Mouse (Mus musculus) neural tube, embryonic 11.5 days (tissue): ENCODE measurements around the gene Rxfp3. TPM values are rescaled to one million over a fixed set of nuclear protein-coding genes. Genes with fewer than 3 reads are reported as not detected.

Source experiments
- ATAC-seq: fragments of 200-750 bp; cut with Nextera tagmentation; 2 replicates; pipeline ENCODE4 v1.8.0; 2017; ENCODE audit warnings: moderate number of reproducible peaks, mild to moderate bottlenecking, moderate TSS enrichment, moderate library complexity; ENCODE audit not compliant: insufficient read depth, low FRiP score, low TSS enrichment
- DNase-seq: peaks from one replicate; pipeline ENCODE4 v3.0.0-alpha.2; 2015; ENCODE audit warnings: low spot score
- H3K27ac ChIP-seq: fragments of 300-500 bp; sonication (generic); 2 replicates; pipeline ENCODE4 v1.5.1; 2014; ENCODE audit warnings: low read depth, mild to moderate bottlenecking, low read length
- H3K27me3 ChIP-seq: fragments of 300-500 bp; sonication (generic); 2 replicates; pipeline ENCODE4 v1.6.1; 2014; ENCODE audit warnings: mild to moderate bottlenecking, low read length, mixed read lengths; ENCODE audit not compliant: control insufficient read depth, insufficient read depth
- H3K36me3 ChIP-seq: fragments of 300-500 bp; sonication (generic); 2 replicates; pipeline ENCODE4 v1.6.1; 2014; ENCODE audit warnings: mild to moderate bottlenecking, low read length, moderate library complexity, mixed read lengths; ENCODE audit not compliant: control insufficient read depth, insufficient read depth
- H3K4me1 ChIP-seq: fragments of 300-500 bp; sonication (generic); 2 replicates; pipeline ENCODE4 v1.6.1; 2014; ENCODE audit warnings: low read length, mixed read lengths; ENCODE audit not compliant: control insufficient read depth, insufficient read depth
- H3K4me2 ChIP-seq: fragments of 300-500 bp; sonication (generic); 2 replicates; pipeline ENCODE4 v1.6.1; 2014; ENCODE audit warnings: low read depth, mild to moderate bottlenecking, moderate library complexity
- H3K4me3 ChIP-seq: fragments of 300-500 bp; sonication (generic); 2 replicates; pipeline ENCODE4 v1.5.1; 2014; ENCODE audit warnings: low read depth, low read length
- H3K9ac ChIP-seq: fragments of 300-500 bp; sonication (generic); 2 replicates; pipeline ENCODE4 v1.6.1; 2014; ENCODE audit warnings: mild to moderate bottlenecking, low read length
- H3K9me3 ChIP-seq: fragments of 300-500 bp; sonication (generic); 2 replicates; pipeline ENCODE4 v1.6.1; 2016; ENCODE audit warnings: low read length; ENCODE audit not compliant: control insufficient read depth
- WGBS: fragments of 180-500 bp; shearing (Covaris S2); extraction: QIAGEN DNeasy Blood & Tissue Kit; methylation state at CpG from one replicate; pipeline ENCODE4 v1.1.7; 2014; 5-methylcytosine and 5-hydroxymethylcytosine counted together
- polyA plus RNA-seq: library from polyadenylated mRNA; unstranded; fragments of >200 nt; fragmentation: Nextera tagmentation; extraction: Ambion mirVana; gene quantifications from 2 replicates; pipeline ENCODE4 v1.2.1, GENCODE M21; 2014

The Rxfp3 gene
- polyA plus RNA-seq, 1 experiment from 2014 or later: 2.0 TPM

GRCm38 (mm10) chr15:11040067-11040466 lies 2.3 kb upstream of the Rxfp3 start:
- Histone ChIP-seq H3K9ac (no peak overlapping the region), H3K4me1 (peaks cover 17% of the 10 kb centered on the region), H3K9me3 (no peaks in the 10 kb centered on the region), H3K36me3 (no peaks in the 10 kb centered on the region), H3K4me3 (no peak overlapping the region), H3K4me2 (no peak overlapping the region), H3K27me3 (peaks cover 32% of the 10 kb centered on the region), H3K27ac (no peak overlapping the region)
- WGBS: 66% methylated on average over 5 of the region's 5 CpGs
- ATAC-seq (no peak), DNase-seq (no peak)

DNA sequence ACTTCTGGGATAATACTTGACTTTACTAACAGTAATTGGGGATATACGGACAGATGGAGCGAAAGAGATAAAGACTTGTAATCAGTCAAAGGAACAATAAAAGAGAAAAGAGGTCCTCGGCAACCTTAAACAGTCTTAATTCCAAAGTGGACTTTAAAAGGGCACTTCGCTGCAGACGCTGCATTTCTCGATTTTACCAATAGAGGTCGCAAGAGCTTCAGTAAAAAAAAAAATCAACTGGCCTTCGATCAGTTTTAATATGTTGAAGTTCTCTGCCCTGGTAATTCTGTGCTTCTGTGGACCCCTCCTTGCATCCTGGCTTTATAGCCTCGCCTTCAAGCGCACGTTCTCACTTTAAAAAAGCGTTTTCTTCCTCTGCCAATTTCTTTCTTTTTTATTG lies 685 bp upstream of the Rxfp3 start:
- H3K4me1 ChIP-seq: peaks cover 17% of the 10 kb centered on the region
- no peaks in the 10 kb centered on the region for H3K9me3 ChIP-seq
- H3K4me2 ChIP-seq: no peak overlapping the region
- DNase-seq (peak; percentile 74), ATAC-seq (no peak)
- H3K9ac ChIP-seq: no peak overlapping the region
- H3K36me3 ChIP-seq: no peaks in the 10 kb centered on the region
- 2% methylated on average over 12 of the region's 12 CpGs for WGBS
- H3K27me3 ChIP-seq: peaks cover 38% of the 10 kb centered on the region
- no peak overlapping the region for H3K4me3 ChIP-seq
- no peak overlapping the region for H3K27ac ChIP-seq

DNA sequence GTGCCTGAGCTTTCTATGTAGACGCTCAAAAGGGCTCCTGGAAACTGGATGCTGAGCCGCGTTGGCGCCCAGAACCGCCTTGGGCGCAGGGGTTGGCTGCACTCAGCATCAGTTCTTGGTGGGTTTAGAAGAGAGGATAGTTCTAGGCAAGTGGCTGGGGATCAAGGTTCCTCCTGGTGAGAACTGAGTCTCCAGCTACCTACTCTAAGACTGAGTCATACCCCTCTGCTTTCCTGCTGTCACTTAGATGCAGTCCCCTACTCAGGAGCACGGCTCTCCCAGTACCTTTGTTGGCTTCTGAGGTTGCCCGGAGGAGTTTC lies 455 bp downstream of the Rxfp3 start:
- no peak overlapping the region for H3K27ac ChIP-seq
- H3K27me3 ChIP-seq: peaks cover 38% of the 10 kb centered on the region
- peak overlapping the region; percentile 35 for H3K4me3 ChIP-seq
- peaks cover 17% of the 10 kb centered on the region for H3K4me1 ChIP-seq
- peak; percentile 30 for DNase-seq
- peak overlapping the region; percentile 59 for H3K4me2 ChIP-seq
- peak overlapping the region; percentile 22; the same call in 1 of the 2 replicates for H3K9ac ChIP-seq
- ATAC-seq: no peak
- no peaks in the 10 kb centered on the region for H3K36me3 ChIP-seq
- H3K9me3 ChIP-seq: no peaks in the 10 kb centered on the region
- WGBS: 4% methylated on average over 8 of the region's 8 CpGs

DNA sequence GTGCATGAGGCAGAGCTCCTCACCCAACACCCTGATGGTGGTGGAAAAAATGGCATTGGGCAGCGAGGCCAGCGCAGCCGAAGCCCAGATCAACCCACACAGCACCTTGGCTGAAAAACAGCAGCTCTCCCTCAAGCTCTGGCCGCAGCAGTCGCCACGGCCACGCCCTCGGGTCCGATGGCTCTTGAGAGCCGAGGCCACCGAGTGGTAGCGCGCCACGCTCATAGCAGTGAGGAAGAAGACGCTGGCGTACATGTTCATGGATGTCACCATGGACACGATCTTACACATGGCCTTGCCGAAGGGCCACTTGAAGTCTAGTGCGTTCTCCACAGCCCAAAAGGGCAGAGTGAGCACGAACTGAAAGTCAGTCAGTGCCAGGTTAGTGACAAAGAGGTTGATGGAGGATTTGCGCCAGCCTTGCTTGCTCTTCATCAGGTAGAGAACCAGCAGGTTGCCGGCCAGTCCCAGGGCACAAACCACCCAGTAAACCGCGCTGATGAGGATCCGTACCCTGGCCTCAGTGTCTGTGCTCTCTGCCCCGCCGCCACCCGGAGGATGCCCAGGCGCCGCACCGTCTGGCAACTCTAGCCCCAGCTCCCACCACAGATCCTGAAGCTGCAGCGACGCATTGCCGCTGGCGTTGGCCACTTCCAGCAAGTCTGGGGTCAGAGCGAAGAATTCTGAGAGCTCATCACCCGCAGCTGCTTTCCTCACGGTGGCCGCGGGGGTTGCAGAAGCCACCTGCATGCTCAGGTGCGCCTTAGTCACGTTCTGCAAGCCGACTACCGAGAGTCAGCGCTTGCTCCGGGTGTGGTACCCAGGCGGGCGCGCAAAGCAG lies 1.0 kb downstream of the Rxfp3 start:
- peak overlapping the region; percentile 59 for H3K4me2 ChIP-seq
- DNase-seq (peak; percentile 36), ATAC-seq (peak; percentile 36; the same call in 1 of the 2 replicates)
- H3K27me3 ChIP-seq: peaks cover 38% of the 10 kb centered on the region
- H3K27ac ChIP-seq: no peak overlapping the region
- H3K9ac ChIP-seq: peak overlapping the region; percentile 22; the same call in 1 of the 2 replicates
- H3K9me3 ChIP-seq: no peaks in the 10 kb centered on the region
- peaks cover 17% of the 10 kb centered on the region for H3K4me1 ChIP-seq
- WGBS: 3% methylated on average over 49 of the region's 49 CpGs
- H3K36me3 ChIP-seq: no peaks in the 10 kb centered on the region
- H3K4me3 ChIP-seq: peak overlapping the region; percentile 35

DNA sequence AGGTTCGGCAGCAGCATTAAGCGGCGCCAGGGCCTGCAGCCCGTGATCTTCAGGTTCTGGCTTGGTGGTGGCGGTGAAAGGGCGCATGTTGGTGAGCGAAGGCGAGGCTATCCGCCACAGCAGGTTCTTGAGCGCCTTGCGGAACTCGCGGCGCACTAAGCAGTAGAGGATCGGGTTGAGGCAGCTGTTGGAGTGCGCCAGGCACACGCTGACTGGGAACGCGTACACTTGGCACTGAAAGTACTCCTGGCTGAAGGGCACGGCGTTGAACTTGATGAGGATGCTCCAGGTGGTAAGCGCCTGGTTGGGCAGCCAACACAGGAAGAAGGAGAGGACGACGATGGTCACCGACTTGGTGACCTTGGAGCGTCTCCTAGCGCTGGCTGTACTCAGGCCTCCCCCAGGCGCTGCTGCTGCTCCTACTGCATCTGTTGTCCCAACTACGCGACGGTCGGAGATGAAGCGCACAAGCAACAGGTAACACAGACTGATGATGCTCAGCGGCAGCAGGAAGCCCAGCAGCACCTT lies 1.8 kb downstream of the Rxfp3 start:
- Histone ChIP-seq H3K9ac (no peak overlapping the region; the same call in 1 of the 2 replicates), H3K9me3 (no peaks in the 10 kb centered on the region), H3K4me1 (peaks cover 17% of the 10 kb centered on the region), H3K36me3 (no peaks in the 10 kb centered on the region), H3K4me3 (peak overlapping the region; percentile 35), H3K27me3 (peaks cover 38% of the 10 kb centered on the region), H3K27ac (no peak overlapping the region), H3K4me2 (peak overlapping the region; percentile 59)
- DNase-seq (peak; percentile 36), ATAC-seq (no peak)
- WGBS: 5% methylated on average over 34 of the region's 34 CpGs

- H3K9me3 ChIP-seq: no peaks in the 10 kb centered on the region
- ATAC-seq (no peak), DNase-seq (no peak)
- H3K4me3 ChIP-seq: no peak overlapping the region
- H3K27me3 ChIP-seq: peaks cover 7% of the 10 kb centered on the region
- H3K36me3 ChIP-seq: no peaks in the 10 kb centered on the region
- no peak overlapping the region for H3K27ac ChIP-seq
- H3K4me1 ChIP-seq: no peaks in the 10 kb centered on the region
- no peak overlapping the region for H3K4me2 ChIP-seq
- no peak overlapping the region for H3K9ac ChIP-seq
- 75% methylated on average over 3 of the region's 3 CpGs for WGBS
Measured at GRCm38 (mm10) chr15:11030188-11030587, 7.6 kb downstream of the Rxfp3 start.

GRCm38 (mm10) chr15:11026801-11027561 lies 10.8 kb downstream of the Rxfp3 start:
- H3K27me3 ChIP-seq: no peaks in the 10 kb centered on the region
- no peak overlapping the region for H3K9ac ChIP-seq
- no peak overlapping the region for H3K4me2 ChIP-seq
- DNase-seq: no peak
- ATAC-seq: no peak
- no peaks in the 10 kb centered on the region for H3K4me1 ChIP-seq
- no peak overlapping the region for H3K4me3 ChIP-seq
- WGBS: 76% methylated on average over 4 of the region's 4 CpGs
- no peak overlapping the region for H3K27ac ChIP-seq
- no peaks in the 10 kb centered on the region for H3K36me3 ChIP-seq
- no peaks in the 10 kb centered on the region for H3K9me3 ChIP-seq

- DNase-seq: no peak
- H3K9me3 ChIP-seq: no peaks in the 10 kb centered on the region
- H3K27ac ChIP-seq: no peak overlapping the region
- no peak for ATAC-seq
- WGBS: 58% methylated on average over 2 of the region's 2 CpGs
- no peak overlapping the region for H3K4me2 ChIP-seq
- H3K4me3 ChIP-seq: no peak overlapping the region
- no peaks in the 10 kb centered on the region for H3K36me3 ChIP-seq
- no peaks in the 10 kb centered on the region for H3K4me1 ChIP-seq
- no peak overlapping the region for H3K9ac ChIP-seq
- H3K27me3 ChIP-seq: no peaks in the 10 kb centered on the region
Measured at GRCm38 (mm10) chr15:11014931-11015330, 22.9 kb downstream of the Rxfp3 start.
